Mouse (Mus musculus) c-Kit-positive CD71-negative TER-119-negative erythroid progenitor cells, embryonic 14.5 days (primary cell): ENCODE results near the gene Picalm.
"Not testable (repeated sequence)": the region's sequence is repeated elsewhere in the genome, so short reads cannot be mapped to it uniquely, and the experiment has no call there.

Experiments used
- DNase-seq: peaks from one replicate; pipeline ENCODE4 v3.0.0-alpha.2; 2013; ENCODE audit warnings: low read depth

The Picalm gene

DNA sequence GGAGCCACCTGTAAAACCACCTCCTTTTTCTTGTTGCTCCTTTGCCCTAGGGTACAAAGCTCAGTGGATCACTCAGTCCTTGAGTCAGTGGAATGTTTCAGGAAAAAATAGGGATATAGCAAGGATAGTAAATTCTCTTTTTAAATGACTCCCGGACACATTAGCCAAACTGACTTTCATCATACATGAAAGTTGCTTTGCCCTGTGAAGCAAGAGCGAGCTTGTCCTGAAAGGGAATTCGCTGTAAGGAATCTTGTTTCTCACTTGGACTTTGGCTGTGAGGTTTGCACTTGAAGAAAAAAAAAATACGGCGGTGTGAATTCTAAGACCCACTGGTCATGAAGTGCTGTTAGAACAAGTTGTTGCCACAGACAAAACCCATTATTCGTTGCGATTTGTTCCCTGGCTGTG is 1.8 kb downstream of the Picalm start:
- DNase-seq = no peak

DNA sequence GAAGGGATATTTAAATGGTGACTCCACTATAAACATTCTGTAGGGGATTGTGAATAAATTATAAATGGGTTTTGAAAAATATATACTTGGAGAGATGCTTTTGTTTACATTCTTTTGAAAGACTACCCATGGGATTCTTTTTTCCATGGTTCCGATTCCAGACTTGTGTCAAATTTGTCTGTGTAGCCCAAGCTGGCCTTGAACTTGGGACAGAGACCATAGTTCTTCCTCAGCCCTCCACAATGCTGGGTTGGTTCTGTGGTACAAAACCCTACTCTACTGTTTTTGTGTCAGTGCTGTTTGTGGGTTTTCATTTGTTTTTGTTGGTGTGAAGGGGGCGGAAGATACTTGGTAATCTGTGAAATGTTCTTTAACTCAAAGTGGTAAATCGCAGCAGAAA is 2.3 kb downstream of the Picalm start:
- no peak for DNase-seq

DNA sequence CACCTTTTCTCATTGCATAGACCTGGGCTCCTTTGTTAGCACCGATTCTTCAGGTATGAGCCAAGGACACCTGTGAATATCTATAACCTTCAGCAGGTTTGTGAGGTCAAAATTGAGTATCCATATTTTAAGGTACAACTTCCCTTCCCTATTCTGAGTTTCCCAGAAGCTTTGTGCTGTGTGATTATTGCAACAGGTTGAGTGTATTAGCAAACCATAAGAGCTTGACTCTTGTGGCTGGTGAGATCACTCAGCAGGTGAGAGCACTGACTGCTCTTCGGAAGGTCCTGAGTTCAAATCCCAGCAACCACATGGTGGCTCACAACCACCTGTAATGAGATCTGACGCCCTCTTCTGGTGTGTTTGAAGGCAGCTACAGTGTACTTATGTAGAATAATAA is 6.7 kb downstream of the Picalm start:
- no peak for DNase-seq

DNA sequence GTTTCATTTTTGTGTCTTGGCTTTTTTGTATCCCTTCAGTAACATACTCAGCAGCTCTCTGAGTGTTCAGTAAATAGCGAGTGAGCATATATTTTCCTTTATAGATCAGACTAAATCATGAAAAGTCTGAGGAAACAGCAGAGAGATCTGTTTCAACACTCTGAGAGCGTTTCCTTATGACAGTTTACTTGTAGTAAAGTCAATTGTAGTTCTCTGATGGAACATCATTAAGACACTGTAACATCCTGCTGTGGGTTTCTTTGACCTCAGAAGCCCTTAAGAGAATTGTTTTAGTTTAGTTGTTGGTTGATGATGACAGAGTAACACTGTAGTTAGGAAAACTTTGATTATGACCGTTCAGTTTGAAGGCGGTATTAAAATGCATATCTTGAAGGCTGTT is 8.3 kb downstream of the Picalm start:
- DNase-seq = no peak

DNA sequence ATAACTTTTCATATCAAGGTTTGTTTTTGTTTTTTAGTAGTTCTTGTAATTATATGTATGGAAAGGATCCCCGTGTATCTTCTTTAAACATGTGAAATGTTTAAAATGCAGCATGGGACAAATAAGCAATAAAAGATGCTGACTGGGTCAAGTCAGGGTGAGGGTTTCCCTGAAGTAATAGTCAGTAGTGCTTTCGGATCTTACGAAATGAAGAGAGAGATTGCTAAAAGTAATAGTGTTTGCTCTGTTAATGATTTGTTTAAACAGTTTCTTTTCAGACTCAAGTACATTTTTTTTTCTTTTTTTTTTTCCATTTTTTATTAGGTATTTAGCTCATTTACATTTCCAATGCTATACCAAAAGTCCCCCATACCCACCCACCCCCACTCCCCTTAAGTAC is 10.3 kb downstream of the Picalm start:
- no peak for DNase-seq

DNA sequence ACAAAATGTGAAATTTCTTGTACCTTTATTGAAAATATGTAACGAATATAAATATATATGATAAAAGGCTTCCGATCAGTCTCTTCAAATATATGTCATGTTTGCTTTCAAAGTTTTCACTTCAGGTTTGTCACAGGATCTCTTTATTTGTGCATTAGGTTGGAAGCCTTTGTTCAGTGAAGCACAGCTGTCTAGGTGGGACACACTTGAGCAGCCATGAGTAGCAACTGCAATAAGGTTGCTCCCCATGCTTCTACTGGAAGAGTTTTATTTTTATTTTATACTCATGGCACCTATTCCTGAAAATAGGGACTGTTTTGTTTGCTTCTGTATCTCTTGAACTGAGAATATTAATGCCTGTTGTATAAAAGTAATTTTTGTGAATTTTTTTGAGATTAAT is 14.3 kb downstream of the Picalm start:
- no peak for DNase-seq

DNA sequence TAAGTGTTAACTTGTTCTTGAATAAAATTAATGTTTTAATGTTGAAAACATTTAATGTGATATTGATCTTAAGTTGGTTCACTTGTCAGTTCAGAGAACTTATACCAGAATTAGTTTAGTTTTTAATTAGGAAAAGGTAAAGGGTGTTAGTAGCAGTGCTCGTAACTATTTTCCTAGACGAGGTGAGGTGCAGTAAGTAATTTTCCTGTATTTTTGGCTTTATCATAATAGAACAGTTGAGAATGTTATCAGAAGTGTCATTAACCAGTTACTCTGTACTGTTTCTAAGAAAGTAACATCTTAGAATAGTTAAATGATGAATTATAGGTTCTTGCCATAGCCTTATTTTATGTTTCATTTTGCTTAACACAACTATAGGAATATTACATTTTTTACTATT is 15.0 kb downstream of the Picalm start:
- no peak for DNase-seq

DNA sequence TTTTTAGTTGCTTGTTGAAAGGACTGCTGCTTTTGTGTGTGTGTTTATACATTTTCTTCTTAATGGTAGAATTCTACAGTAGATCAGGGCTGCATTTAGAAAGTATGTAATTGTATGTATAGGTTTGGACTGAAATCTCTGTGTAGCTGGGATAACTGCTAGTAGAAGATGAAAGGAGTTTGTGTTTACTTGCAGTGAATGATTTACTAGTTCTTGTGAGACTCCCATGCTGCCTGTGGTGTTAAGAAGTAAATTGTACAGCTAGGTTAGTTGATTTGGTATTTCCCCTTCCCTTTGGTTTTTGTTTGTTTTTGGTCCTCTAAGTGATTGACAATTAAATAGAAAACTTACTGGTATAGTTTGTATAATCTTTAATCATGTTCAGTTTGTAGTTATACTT is 15.4 kb downstream of the Picalm start:
- no peak for DNase-seq

DNA sequence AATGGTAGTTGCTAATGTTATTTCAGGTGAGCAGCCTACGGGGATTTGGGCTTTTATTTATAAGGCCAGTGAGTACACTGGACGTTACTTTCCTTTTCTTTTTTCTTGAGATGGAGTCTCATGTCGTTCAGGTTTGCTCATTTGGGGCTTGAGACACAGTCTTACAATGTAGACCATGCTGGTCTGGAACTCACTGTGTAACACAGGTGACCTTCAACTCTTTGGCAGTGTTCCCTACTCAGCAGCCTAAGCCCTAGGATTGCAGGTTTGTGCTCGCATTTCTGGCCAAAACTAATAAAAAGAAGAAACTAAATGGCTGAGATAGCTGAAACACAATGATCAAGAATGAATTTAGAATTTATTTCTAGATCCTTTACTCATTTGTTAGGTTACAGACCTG is 15.9 kb downstream of the Picalm start:
- DNase-seq = no peak

DNA sequence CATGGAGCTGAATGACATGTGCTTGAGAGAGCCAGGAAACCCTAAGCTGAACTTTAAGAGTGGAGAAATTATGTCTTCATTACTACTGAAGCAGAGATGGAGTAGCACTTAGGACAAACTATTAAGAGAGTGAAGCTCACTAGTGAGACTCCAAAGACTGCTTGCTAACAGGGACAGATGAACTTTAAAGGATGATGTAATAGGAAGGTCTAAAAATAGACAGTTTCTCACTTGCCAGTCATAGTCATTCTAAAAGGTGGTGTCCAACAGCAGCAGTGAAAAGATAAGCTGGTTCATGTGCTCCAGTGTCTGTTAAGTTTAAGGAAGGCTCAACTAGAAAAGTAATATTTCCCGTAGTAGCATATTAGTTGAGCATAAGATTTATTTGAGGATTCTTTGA is 16.3 kb downstream of the Picalm start:
- DNase-seq = peak; percentile 53

DNA sequence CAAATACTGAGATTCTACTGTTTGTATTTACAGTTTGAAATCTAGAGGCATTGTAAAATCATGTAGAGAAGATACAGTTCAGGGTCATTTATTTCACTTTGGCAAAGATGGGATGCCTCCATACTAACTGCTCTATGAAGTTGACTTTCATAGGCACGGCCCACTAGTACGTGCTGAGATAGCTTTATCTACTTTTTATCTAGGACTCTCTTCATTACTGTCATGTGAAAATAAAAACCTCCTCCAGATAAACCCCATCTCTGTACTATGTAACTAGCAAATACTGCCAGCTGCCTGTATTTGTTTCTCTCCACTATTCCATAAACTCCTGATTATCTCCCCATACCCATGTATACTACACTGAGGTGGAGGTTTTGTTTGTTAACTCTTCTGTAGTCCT is 18.0 kb downstream of the Picalm start:
- DNase-seq = no peak

DNA sequence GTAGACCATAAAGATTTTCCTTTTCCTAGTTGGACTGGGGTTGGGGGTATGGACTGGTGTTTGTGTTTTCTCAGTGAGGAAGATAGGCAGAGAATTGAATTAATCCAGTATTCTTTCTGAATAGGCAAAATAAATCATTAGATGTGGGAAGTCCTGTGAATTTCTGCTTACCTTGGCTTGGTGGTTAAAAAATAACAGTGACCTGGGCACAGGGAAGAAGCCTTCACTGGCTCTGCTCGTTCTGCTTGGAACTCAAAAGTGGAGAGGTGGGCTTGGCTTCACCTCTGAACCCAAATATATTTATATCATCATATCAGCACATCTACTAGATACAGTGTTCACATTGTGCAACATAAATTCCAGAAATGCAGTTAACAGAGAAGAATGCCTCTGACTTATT is 18.5 kb downstream of the Picalm start:
- DNase-seq = no peak

DNA sequence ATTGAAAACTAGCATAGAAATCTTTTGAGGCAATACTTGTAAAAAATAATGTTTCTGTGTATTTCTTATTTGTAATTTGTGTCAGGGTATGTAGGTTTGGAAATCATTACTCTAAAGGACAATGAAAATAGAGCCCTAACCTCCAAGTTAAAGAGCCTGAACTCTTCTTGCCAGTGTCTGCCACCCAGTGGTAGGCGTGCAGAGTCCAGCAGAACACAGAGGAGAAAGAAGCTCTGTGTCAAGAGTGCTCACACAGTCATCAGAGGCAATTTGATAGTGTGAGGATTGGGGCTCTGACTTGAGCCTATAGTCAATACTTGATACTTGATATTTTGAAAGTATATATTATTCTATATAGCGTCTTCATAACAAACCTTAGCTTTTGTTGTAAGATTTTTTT is 20.3 kb downstream of the Picalm start:
- DNase-seq = no peak

DNA sequence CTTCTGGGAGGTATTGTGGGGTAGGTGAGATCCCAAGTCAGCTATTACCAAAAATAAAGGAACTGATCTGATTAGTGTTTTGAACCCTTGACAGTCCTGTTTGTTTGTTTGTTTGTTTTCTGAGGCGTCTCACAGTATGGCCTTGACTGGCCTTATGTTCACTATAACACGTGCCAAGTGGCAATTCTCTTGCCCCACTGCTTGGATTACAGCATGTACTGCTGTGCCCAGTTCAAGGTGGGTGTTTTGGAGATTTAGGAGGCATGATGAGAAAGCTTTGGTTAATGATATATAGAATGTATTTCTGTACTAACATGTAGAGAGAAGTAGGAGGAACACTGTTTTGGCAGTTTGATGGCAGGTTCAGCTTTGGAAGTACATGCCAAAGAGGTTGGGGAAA is 28.0 kb downstream of the Picalm start:
- DNase-seq = no peak

DNA sequence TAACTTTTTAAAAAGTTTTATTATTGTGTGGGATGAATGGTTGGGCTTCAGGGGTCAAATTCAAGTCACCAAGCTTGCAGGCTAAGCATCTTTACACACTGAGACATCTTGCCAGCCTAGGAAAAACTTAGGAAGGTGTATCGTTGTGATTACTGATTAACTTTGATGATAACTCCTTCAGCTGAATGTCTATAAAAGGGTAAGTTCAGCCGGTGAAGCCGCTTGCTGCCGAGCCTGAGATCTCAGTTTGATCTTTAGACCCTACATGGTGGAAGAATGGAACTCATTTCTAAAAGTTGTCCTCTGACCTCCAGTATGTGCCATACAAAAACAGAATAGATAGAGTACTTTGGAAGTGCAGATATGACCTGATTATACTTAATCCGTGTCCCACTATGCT is 30.6 kb downstream of the Picalm start:
- DNase-seq = no peak

DNA sequence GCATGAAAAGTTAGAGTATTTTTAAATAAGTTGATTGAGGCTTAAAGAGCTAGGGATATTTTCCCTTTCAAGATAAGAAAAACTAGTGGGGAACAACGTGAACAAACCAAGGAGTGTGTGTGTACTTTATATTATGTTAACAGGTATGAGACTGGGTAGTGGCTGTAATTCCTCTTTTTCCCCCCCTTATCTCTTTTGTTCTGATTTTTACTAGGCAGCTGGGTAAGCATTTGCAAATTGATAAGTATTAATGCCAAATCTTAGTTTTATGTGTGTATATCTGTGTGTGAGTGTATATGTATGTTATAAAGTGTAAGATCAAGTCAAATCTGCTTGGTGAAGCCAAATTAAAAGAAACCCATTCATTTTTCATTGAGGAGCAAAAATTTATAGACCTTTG is 34.3 kb downstream of the Picalm start:
- no peak for DNase-seq

DNA sequence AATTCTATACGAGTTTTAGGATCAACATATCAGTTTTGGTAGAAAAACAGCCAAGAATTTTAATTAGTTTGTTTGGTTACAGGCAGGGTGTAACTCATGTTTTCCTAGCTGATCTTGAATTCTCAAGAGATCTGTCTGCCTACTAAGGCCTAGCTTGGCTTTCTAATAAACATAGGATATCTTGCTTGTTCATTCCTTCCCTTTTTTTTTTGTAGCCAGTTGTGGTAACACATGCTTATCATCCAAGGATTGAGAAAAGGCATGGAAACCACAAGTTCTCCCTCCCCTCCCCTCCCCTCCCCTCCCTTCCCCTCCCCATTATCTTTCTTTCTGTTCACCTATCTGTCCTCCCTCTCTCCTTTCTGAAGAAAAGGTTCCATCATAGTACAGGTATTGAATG is 36.0 kb downstream of the Picalm start:
- no peak for DNase-seq

DNA sequence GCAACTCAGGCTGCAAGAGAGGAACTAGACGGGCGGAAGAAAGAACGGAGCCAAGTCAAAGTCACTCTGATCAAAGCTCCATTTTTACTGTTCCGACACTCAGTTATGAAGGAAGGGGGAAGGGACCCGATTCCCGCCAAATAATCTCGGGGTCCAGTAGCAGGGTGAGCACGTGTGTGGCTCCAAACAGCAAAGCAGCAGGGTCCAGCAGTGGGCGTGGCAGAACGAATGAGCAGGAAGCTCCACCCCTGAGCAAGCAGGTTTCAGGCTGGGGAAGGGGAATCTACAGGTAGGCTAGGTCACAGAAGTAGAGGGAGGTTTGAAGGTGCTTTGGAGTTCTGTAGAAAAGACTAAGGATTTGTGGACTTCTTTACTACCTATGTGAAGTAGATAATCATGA is 37.8 kb downstream of the Picalm start:
- not testable (repeated sequence) for DNase-seq

DNA sequence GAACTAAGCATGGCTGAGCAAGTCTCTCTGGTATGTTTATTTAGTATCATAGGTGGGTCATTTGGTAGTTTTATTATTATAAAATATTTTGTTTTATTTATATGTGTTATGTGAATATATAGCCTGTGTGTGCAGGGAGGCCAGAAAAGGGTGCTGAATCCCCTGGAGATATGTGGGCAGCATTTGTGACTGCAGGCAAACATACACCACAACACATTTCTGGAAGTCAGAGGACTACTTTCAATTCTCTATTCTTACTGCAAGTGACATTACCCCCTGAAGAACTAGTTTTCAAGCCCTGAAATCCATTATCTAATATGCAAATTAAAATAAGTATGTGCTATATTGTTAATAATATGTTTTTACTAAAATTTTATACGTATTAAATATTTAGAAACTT is 43.8 kb downstream of the Picalm start:
- DNase-seq = no peak

DNA sequence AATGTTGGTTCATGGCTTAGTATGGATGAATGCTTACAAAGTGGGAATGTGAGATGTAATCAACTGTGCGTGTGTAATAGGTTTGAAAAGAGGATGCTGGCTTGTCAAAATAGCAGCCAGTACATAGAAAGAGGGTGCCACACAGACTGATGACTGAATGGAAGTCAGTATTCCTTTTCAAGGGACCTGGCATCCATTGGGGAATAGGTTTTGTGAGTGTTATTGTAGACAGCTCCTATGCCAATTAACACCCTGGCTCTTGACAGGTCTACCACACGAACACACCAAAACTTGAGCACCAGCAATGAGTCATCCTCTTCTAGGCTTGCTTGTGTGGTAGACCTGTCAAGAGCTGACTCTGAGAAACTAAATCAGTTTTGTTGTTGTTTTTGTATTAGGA is 45.6 kb downstream of the Picalm start:
- no peak for DNase-seq

DNA sequence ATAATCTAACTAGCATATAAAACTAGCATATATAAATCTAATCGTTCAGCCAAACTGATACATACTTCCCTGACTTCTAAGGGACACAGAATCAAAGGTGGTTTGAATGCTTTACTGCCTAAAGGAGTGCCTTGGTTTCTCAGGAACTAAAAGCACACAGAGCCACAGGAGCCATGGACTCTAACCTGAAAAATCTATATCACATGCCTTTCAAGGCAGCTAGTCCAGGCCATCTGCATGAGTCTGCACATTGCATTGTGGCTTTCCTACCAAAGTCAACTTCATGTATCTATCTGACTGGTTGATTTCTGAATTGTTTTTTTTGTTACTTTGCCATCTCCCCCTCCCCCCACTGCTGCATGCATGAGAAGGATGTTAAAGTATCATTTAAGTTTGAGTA is 50.6 kb downstream of the Picalm start:
- DNase-seq = no peak

DNA sequence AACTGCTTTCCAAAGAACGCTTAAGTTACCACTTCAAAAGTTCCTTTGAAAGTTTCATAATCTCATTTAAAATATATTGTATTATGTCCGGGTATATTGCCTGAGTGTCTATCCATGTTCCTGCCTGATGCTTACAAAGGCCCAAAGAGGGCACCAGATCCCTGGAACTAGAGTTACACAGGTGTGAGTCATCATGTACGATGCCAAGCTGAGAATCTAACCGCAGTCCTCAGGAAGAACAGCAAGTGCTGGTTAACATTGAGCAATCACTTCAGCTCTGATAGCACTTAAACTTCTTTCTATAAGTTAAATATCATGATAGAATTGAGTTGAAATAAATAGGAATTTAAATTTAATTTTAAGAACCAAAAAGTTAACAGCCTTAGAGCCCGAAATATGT is 70.2 kb downstream of the Picalm start:
- no peak for DNase-seq

DNA sequence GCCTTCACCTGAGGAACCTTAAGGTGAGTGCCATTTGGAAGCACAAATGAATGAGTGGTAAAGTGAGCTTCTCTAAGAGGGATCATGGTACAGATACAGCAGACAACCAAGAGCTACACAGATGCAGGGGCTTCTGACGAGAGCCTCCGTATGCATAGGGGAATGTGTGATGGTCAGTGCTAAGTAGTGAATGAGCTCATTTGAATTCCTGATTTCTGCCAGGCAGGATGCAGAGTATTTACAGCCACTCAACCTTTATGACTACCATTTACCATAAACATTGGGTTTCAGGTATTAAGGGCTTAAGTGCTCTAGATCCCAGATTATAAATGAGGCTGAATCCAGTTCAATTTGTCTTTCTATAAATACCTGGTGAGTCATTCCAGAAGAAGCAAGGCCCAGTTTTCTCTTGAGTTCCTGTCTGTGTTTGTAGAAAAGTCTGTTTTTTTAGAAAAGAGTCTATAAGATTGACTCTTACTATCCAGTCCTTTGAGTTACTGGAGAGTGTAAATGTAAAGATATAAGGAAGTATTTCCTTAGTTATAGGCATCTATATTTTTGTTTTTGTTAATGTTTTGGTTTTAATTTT is 72.0 kb downstream of the Picalm start:
- no peak for DNase-seq

DNA sequence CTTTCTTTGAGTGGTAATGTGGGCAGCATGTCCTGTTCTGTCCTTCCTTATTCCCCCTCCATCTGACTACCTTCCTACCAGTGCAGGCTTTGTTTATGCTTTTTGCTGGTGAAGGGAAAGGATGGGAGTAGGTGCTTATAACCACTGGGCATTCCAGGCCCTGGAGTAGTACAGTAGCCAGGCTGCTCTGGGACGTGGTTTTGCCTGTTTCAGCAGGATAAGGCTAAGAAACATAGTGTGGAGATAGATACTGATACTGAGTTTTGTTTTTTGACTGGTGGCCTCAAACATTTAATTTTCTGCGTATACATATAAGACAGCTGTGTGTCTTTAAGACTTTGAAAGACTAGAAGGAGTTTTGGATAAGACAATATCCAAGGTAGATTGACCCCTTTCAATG is 73.9 kb downstream of the Picalm start:
- DNase-seq = no peak

DNA sequence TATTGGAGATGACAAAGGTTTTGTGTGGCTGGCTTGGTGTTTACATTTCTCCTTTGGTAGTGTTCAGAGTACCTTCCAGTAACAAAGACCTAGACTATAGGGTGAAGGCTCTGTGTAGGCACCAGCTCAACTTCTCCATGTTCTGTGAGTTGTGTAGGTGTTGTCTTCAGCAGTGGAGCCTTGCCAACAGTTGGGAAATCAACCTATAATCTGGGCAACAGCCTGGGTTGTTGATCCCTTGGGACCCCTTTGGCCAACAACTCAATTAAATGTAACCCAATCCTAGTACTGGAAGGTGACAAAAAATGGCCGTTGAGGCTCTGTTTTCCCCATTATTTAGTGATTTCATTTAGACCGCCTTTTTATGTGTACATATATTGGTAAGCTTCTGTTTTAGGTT is 80.1 kb downstream of the Picalm start:
- no peak for DNase-seq
